Mouse (Mus musculus): ENCODE measurements at regions not wholly inside any gene's neighbourhood (a gene's known extent, or its start where the extent isn't known, plus 50 kb on each side); places are given as distances from the start of the nearest gene placed in this dataset.

- DNase-seq (ENCODE audit: low read depth, low spot score) = no peak
Observed at GRCm38 (mm10) chr13:16100253-16100652, 88.6 kb downstream of the Inhba start.

- DNase-seq (ENCODE audit: low read depth, low spot score) = no peak
Observed at GRCm38 (mm10) chr13:16114837-16115236, 103.2 kb downstream of the Inhba start.

DNA sequence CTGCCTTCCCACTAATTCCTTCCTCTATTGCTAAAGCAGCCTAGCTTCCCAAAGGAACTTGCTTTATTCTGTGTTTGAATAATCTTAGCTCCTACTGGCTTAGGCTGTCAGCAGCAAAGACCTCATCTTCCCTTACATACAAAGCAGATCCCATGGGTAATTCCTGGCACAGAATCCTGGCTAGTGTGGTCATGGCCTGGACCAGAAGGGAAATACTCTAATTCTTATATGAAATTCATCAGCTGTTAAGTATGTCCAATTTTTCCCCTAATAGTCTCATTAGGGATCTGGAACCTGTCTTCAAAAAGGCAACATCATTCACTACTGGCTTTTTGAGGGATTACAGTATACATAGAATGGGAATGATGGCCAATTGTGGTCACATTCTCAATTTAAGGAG lies 135.0 kb downstream of the Inhba start:
- DNase-seq (ENCODE audit: low read depth, low spot score) = no peak

- no peak for DNase-seq (ENCODE audit: low read depth, low spot score)
Observed at GRCm38 (mm10) chr13:16154926-16155325, 143.3 kb downstream of the Inhba start.

GRCm38 (mm10) chr13:16165204-16165894 lies 153.7 kb downstream of the Inhba start:
- DNase-seq (ENCODE audit: low read depth, low spot score) = no peak

DNA sequence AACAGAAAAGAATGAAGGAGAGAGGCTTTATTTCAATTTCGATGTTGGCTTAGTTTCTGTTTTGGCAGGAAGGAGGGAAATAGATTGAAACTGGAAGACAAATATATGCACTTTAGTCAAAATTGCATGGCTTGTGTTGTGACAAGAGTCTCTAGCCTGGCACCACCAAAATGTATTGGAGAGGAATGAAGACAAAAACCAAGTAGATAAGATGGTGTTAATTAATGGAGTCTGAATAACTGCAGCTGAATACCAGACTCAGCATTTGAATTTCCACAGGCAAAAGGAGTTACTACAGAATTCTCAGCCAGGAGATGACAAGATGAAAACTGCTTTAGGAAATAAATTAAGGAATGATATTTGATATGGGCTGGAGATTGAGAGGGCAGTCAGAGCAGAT lies 185.0 kb downstream of the Inhba start:
- DNase-seq (ENCODE audit: low read depth, low spot score) = no peak

GRCm38 (mm10) chr13:16200046-16200445 lies 188.4 kb downstream of the Inhba start:
- DNase-seq (ENCODE audit: low read depth, low spot score) = no peak

GRCm38 (mm10) chr13:16203147-16203546 lies 191.5 kb downstream of the Inhba start:
- no peak for DNase-seq (ENCODE audit: low read depth, low spot score)

DNA sequence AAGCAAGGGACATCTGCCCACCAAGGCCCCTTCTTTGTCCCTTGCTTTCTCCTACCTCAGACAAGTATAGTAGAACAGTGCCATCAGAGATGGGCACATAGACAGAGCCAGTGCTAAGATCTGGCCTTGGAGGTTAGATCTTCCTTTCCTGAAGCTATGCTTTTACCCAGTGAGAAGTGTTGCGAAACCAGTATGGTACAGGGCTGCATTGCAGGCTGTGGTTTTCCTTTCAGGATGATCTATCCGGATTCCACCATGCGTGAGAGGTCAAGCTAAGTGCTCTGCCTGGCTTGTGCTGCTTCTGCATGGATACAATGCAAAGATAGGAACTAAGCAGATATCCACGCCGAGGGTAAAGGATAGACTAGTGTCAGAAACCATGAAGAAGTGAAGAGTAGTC lies 192.4 kb downstream of the Inhba start:
- DNase-seq (ENCODE audit: low read depth, low spot score) = no peak

DNA sequence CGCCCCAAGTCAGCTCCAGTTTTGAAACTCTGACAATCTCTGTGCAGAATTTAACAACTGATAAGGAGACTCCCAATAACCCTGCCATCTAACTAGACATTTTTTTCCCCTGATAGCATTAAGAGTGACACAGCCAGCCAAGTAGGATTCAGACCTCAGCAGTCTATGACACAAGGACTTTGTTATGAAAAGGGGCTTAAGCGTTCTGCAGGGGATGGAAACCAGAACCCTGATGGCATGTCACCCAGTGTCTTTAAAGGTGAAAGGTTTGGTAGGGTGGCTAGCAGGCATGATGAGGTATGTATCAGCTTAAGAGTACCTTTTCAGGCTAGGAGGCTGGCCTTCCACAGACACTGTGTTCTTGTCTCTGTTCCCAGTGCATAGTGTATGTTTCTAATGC lies 199.8 kb downstream of the Inhba start:
- no peak for DNase-seq (ENCODE audit: low read depth, low spot score)

DNA sequence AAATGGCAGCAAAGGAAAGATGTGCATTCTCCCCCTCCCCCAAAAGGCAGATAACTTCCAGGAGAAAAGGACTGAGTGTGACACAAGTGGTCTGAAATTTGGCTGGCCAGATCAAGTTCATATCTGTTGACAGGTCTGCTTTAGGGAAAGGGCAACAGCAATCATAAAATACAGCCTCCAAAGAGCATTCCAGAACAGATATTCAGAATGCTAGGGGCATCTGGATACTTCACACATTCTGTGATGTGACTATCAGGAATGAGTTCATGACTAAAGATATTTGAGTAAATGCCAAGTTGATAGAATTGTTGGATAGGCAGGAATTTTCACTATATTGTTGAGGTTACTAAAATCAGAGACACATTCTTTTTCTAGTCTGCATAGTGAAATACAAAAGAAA lies 208.2 kb downstream of the Inhba start:
- no peak for DNase-seq (ENCODE audit: low read depth, low spot score)

- no peak for DNase-seq (ENCODE audit: low read depth, low spot score)
Observed at GRCm38 (mm10) chr13:16222942-16223600, 211.4 kb downstream of the Inhba start.

- DNase-seq (ENCODE audit: low read depth, low spot score) = no peak
Observed at GRCm38 (mm10) chr13:16261145-16261544, 249.5 kb downstream of the Inhba start.

DNA sequence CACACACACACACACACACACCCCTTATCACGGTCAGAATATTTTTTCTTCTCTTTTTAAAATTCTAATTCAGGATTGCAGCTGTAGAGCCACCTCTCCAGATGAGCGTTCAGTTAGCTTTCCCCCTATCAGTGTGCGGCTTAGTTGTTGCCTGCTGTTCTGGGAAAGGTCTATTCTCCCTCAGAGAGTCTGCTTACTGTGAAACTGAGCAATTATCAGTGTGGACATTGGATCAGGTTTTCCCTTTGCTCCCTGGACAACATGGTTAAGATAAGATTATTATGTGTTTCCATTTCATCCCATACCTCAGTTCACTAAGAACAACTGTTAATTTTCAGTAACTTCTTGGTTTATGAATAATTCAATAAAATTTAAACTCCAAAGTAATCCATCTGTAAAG lies 268.3 kb downstream of the Inhba start:
- DNase-seq (ENCODE audit: low read depth, low spot score) = no peak

- no peak for DNase-seq (ENCODE audit: low read depth, low spot score)
Observed at GRCm38 (mm10) chr13:16280742-16281141, 269.1 kb downstream of the Inhba start.

GRCm38 (mm10) chr13:16281777-16282176 lies 270.1 kb downstream of the Inhba start:
- DNase-seq (ENCODE audit: low read depth, low spot score) = no peak

DNA sequence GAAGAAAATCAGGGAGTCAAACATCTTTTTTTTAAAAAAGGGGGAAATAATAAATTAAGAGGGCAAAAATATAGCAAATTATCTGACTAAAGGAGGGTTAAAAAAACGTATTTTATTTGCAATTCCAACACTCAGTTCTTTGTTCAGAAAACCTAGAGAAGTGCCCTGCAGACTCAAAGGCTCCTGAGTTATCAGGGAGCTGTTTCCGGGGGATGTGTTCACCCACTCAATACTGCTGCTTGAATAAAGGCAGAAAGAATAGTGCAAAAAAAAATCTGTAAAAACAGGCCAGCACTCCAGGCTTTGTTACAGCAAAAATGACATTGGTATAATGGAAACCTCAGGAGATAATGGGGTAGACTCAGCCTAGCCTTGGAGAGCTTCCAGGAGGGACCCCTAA lies 270.6 kb downstream of the Inhba start:
- DNase-seq (ENCODE audit: low read depth, low spot score) = no peak

- DNase-seq (ENCODE audit: low read depth, low spot score) = no peak
Observed at GRCm38 (mm10) chr13:16283336-16283735, 271.7 kb downstream of the Inhba start.

- DNase-seq (ENCODE audit: low read depth, low spot score) = no peak
Observed at GRCm38 (mm10) chr13:16289633-16290032, 278.0 kb downstream of the Inhba start.

DNA sequence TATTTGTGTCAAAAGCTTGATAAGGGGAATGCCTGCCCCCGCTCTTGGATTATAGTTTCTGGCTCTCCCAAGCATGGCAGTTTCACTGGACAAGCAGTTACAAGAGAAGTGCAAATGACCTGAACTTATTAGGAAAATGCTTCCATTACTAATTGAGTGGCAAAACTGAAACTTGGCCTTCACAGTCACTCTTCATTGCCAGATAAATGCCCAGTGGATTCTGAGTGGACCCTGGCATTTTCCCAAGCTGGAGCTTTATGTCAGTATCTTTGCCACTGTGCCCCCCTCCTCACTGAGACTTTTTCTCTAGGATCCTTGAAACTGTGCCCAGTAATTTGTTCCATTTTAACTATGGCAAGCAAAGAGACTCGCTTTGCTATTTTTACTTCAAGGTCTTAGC lies 279.1 kb downstream of the Inhba start:
- no peak for DNase-seq (ENCODE audit: low read depth, low spot score)

DNA sequence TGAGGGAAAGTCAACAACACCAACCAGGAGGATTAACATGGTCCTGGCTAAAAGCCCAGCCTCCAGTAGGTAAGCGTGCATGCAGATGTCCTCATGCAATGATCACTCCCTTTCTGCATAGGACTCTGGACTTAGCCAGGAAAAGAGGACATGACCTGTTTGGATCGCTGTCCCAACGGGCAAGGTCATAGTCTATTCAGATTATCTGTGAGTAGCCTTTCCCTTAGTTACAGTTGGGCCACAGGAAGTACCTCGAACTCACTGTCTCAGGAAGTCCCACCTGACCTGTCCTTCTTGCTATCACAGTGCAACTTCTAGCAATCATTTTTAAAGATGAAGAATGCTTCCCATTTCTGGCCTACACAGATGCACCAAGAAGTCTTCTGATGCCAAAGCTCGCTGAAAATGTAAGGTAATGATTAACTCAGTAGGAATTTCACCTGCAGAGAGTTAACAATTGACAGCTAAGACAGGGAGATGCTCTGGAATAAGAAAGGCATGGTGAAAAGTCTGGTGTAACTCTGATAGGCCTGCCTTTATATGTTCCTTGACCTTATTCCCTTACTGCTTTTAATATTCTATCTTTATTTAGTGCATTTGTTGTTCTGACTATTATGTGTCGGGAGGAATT lies 280.1 kb downstream of the Inhba start:
- DNase-seq (ENCODE audit: low read depth, low spot score) = no peak

DNA sequence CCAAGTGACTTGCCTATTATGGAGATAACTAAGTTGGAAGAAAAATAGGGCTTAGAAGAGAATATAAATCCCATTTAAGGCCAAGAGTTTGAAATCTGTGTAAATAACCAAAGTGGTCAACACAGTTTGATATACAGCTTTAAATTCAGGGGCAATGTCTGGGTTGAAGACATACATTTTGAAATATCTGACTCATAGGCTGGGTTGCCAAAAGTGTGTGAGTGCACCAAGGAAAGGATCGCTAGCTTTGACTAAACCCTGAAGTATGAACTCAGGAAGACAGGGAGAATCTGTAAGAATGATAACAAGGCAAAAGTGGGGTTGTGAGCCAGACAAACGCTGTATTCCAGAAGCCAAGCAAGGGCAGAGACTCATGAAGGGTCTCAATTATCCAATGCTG lies 288.1 kb downstream of the Inhba start:
- DNase-seq (ENCODE audit: low read depth, low spot score) = no peak

DNA sequence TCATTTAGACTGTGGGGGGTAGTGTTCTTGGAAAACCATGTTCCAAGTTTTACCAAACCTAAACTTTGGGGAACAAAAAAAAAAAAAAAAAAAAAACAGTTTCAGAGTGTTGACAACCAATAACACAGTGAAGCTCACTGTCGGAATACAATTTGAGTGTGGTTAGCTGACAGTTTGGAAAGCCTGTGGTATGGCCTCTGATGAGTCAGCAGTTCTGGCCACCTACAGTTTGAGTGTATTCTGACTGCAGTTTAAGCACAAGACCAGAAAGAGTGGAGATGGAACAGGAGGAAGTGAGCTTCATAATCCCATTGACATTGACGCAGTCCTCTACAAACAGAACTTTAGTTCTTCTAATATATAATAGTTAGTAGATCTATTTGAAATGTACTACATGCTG lies 303.0 kb downstream of the Inhba start:
- DNase-seq (ENCODE audit: low read depth, low spot score) = no peak

All from embryo, embryonic 11.5 days (tissue).